Mouse (Mus musculus) lung, postnatal 0 days (tissue): ENCODE data around the gene Mast1.
A peak's percentile ranks its signal among the peaks of the same experiment; 100 is the strongest.

Experiments
- CTCF ChIP-seq: IDR thresholded peaks from 2 replicates; pipeline ENCODE4 v1.5.1; 2016; ENCODE audit warnings: antibody characterized with exemption, mild to moderate bottlenecking
- EP300 ChIP-seq: IDR thresholded peaks from 2 replicates; pipeline ENCODE4 v1.6.1; 2016; ENCODE audit warnings: antibody characterized with exemption, mild to moderate bottlenecking, control low read depth

- peak; percentile 84 for TF ChIP-seq EP300
- TF ChIP-seq CTCF = no peak
Measured at GRCm38 (mm10) chr8:84984294-84985048, 47.3 kb upstream of the Mast1 start.
